Comparison of ENCODE assay signal across 18 mouse cellular contexts in genomic region chr13:99242895-99243294, GRCm38 (mm10). TPM values are rescaled to one million over a fixed set of nuclear protein-coding genes. Genes with fewer than 3 reads are reported as not detected.
DNase-seq lines count a peak whose midpoint lies in the region; TF ChIP-seq lines count a peak whose summit lies in the region.
"Had no signal": no experiment of that assay in that cellular context is flagged by ENCODE, and none has a peak within 500 bp of the region (broad histone marks: within the 10 kb centered on the region; RNA-seq: fewer than 3 reads in every experiment).

No protein-coding gene starts in this region.

- H3K4me3 ChIP-seq in layer of hippocampus, adult 2 months, result no peak overlapping the region
- no peak overlapping the region for H3K4me3 ChIP-seq in brown adipose tissue, adult 24 weeks (ENCODE audit: insufficient read depth, low read depth, low read length)
- H3K4me3 ChIP-seq in myocyte, result no peak overlapping the region

- H3K79me2 ChIP-seq in myocyte (ENCODE audit: control insufficient read depth, insufficient read depth), result no peaks in the 10 kb centered on the region

- 0 out of 2 replicates have a peak overlapping the region, but pooled peaks have one; percentile 33 for H3K27ac ChIP-seq in layer of hippocampus, adult 2 months
- H3K27ac ChIP-seq in brown adipose tissue, adult 24 weeks (replicated peaks; ENCODE audit: low read depth, low read length), result peak overlapping the region; percentile 15; the same call in 1 of the 2 replicates

- H3K36me3 ChIP-seq in myocyte (ENCODE audit: control insufficient read depth, insufficient read depth), result no peaks in the 10 kb centered on the region

- no peak for TF ChIP-seq POLR2A in myocyte (IDR thresholded peaks at IDR 0.05; ENCODE audit: insufficient read length, low read depth)

- no peak for TF ChIP-seq CTCF in layer of hippocampus, adult 2 months (conservative IDR thresholded peaks at IDR 0.05)

- DNase-seq in layer of hippocampus, adult 2 months (ENCODE audit: low spot score in 2 of 2), result no peak
- DNase-seq in layer of hippocampus, postnatal 10 days (ENCODE audit: low spot score in 2 of 2), result no peak
- peak; percentile 44 to 63 for DNase-seq in B cell, adult 2 months
- DNase-seq in thymus, postnatal 10 days (ENCODE audit: low spot score in 2 of 2), result no peak
- DNase-seq in cerebellum, adult 8-10 months, result no peak
- DNase-seq: adrenal gland, postnatal 36 days; cerebellum, adult 9-10 months; embryo, embryonic 11 days; forebrain, postnatal 0 days; kidney, adult 8-10 months; kidney, postnatal 25 days; lung, adult 18-20 months; lung, postnatal 14 days; right cerebral cortex, postnatal 25 days had no signal

- peak overlapping the region; percentile 31 for H3K4me2 ChIP-seq in myocyte (ENCODE audit: low read depth)
- H3K4me2 ChIP-seq: liver, embryonic 11.5 days had no signal

- H3ac ChIP-seq in myocyte (ENCODE audit: control insufficient read depth, insufficient read length), result no peak overlapping the region

- H3K4me1 ChIP-seq in brown adipose tissue, adult 24 weeks (ENCODE audit: control insufficient read depth, insufficient read depth, insufficient read length, low read length), result peaks cover 21% of the 10 kb centered on the region

- H3K27me3 ChIP-seq in myocyte (ENCODE audit: control insufficient read depth, insufficient read depth, insufficient read length), result no peaks in the 10 kb centered on the region

TF ChIP-seq in myocyte, 11 proteins besides CTCF, POLR2A, EP300 and RAD21:
- TF ChIP-seq MYOD1 (IDR thresholded peaks at IDR 0.05; ENCODE audit: control insufficient read depth in 1 of 3, insufficient read length in 2 of 3, low read depth in 2 of 3), result no peak
- no peak for TF ChIP-seq CEBPB (IDR thresholded peaks at IDR 0.05; ENCODE audit: insufficient read depth, poor library complexity, severe bottlenecking)
- TF ChIP-seq REST (IDR thresholded peaks at IDR 0.05; ENCODE audit: insufficient read depth, insufficient read length), result no peak
- TF ChIP-seq SRF (IDR thresholded peaks at IDR 0.05; ENCODE audit: control insufficient read depth, insufficient read length, low read depth), result no peak
- no peak for TF ChIP-seq POLR2AphosphoS2 (IDR thresholded peaks at IDR 0.05; ENCODE audit: insufficient read length, low read depth)
- no peak for TF ChIP-seq MYOG (IDR thresholded peaks at IDR 0.05; ENCODE audit: control insufficient read depth in 1 of 3, insufficient read depth in 1 of 3, insufficient read length in 2 of 3, low read depth in 2 of 3)
- no peak for TF ChIP-seq TCF3 (IDR thresholded peaks at IDR 0.05; ENCODE audit: insufficient read length, low read depth)
- no peak for TF ChIP-seq USF1 (IDR thresholded peaks at IDR 0.05; ENCODE audit: low read depth)
- no peak for TF ChIP-seq E2F4 (IDR thresholded peaks at IDR 0.05; ENCODE audit: insufficient read depth)
- TF ChIP-seq MAX (IDR thresholded peaks at IDR 0.05; ENCODE audit: low read depth), result no peak
- no peak for TF ChIP-seq TCF12 (IDR thresholded peaks at IDR 0.05; ENCODE audit: insufficient read depth, poor library complexity, severe bottlenecking)

RNA-seq across cellular contexts. Expression of gene Zfp366, which starts 58.3 kb away (rescaled TPM):
- 1 to 10 TPM; 2.5 to 4.9 TPM for total RNA-seq in layer of hippocampus, adult 2 months (2021)
- total RNA-seq in layer of hippocampus, postnatal 10 days (2021), result 1 to 10 TPM; 6.2 to 6.7 TPM
- 2.8 and 6.6 TPM in 2 replicates for polyA plus RNA-seq in brown adipose tissue, adult 24 weeks (2012; ENCODE audit: insufficient read depth, insufficient read length, missing spikeins)
- polyA plus RNA-seq in myocyte (2012; fragmentation: generic; extraction: Trizol), result 0.01 TPM
- total RNA-seq: MEL had no signal

Comparison
In these comparisons a context has a peak if more than half of its experiments do, and no peak if none do; other contexts are left out.
1. DNase-seq: peak in B cell, adult 2 months (2 of 2); none in layer of hippocampus, adult 2 months (0 of 2), layer of hippocampus, postnatal 10 days (0 of 2), thymus, postnatal 10 days (0 of 2) and cerebellum, adult 8-10 months (single experiment).